ENCODE assay signal across 48 mouse cellular contexts in genomic region chr13:21984486-21984885, GRCm38 (mm10). TPM values are rescaled to one million over a fixed set of nuclear protein-coding genes. Genes with fewer than 3 reads are reported as not detected.
"Had no signal": no experiment of that assay in that cellular context is flagged by ENCODE, and none has a peak within 500 bp of the region (broad histone marks: within the 10 kb centered on the region; RNA-seq: fewer than 3 reads in every experiment).

No protein-coding gene starts in this region.

- H3K4me3 ChIP-seq: heart, embryonic 10.5 days; heart, embryonic 12.5 days; heart, embryonic 13.5 days; heart, embryonic 15.5 days; hindbrain, embryonic 10.5 days; hindbrain, embryonic 12.5 days; hindbrain, embryonic 13.5 days; hindbrain, embryonic 15.5 days; intestine, embryonic 15.5 days; kidney, embryonic 15.5 days; layer of hippocampus, adult 2 months; left cerebral cortex, adult 2 months had no signal

- H3K4me2 ChIP-seq: heart, embryonic 11.5 days; heart, embryonic 12.5 days; heart, embryonic 13.5 days; heart, embryonic 15.5 days; hindbrain, embryonic 12.5 days; hindbrain, embryonic 13.5 days; hindbrain, embryonic 14.5 days; hindbrain, embryonic 15.5 days; intestine, embryonic 15.5 days; kidney, embryonic 15.5 days had no signal

- H3K36me3 ChIP-seq: heart, embryonic 10.5 days; heart, embryonic 12.5 days; heart, embryonic 13.5 days; heart, embryonic 15.5 days; hindbrain, embryonic 10.5 days; hindbrain, embryonic 12.5 days; hindbrain, embryonic 13.5 days; hindbrain, embryonic 15.5 days; intestine, embryonic 15.5 days; kidney, embryonic 15.5 days had no signal

- DNase-seq: heart, postnatal 10 days; heart, postnatal 14 days; heart, postnatal 36 days; heart, postnatal 4 days; kidney, adult 11 months; kidney, adult 18-20 months; kidney, adult 2 months; kidney, adult 8-10 months; kidney, adult 9 months; kidney, postnatal 10 days; kidney, postnatal 14 days; kidney, postnatal 25 days; kidney, postnatal 36 days; kidney, postnatal 4 days; layer of hippocampus, adult 9-11 months; layer of hippocampus, postnatal 36 days had no signal

- H3K9ac ChIP-seq: heart, embryonic 12.5 days; heart, embryonic 13.5 days; heart, embryonic 15.5 days; hindbrain, embryonic 12.5 days; hindbrain, embryonic 13.5 days; hindbrain, embryonic 14.5 days; hindbrain, embryonic 15.5 days; intestine, embryonic 15.5 days; kidney, embryonic 15.5 days had no signal

- H3K27ac ChIP-seq: heart, embryonic 10.5 days; heart, embryonic 13.5 days; heart, embryonic 15.5 days; hindbrain, embryonic 10.5 days; hindbrain, embryonic 12.5 days; hindbrain, embryonic 13.5 days; hindbrain, embryonic 14.5 days; hindbrain, embryonic 15.5 days; hindbrain, postnatal 0 days; intestine, embryonic 15.5 days; kidney, embryonic 15.5 days; kidney, postnatal 0 days; layer of hippocampus, adult 2 months; left cerebral cortex, adult 2 months had no signal

- H3K9me3 ChIP-seq: heart, embryonic 10.5 days; heart, embryonic 12.5 days; heart, embryonic 13.5 days; heart, embryonic 15.5 days; hindbrain, embryonic 10.5 days; hindbrain, embryonic 12.5 days; hindbrain, embryonic 13.5 days; hindbrain, embryonic 15.5 days; intestine, embryonic 15.5 days; kidney, embryonic 15.5 days had no signal

- ATAC-seq: hindbrain, embryonic 16.5 days; hindbrain, postnatal 0 days; inflammation-experienced regulatory T-cells, adult 6 months; intestine, embryonic 15.5 days; intestine, embryonic 16.5 days had no signal

RNA-seq across cellular contexts. Expression of gene Pom121l2, which starts 3.5 kb away (rescaled TPM):
- total RNA-seq: heart, adult 8-10 months; heart, postnatal 10 days; heart, postnatal 14 days; heart, postnatal 25 days; heart, postnatal 36 days; heart, postnatal 4 days; hematopoietic stem cell, adult 5-6 weeks; hindbrain, postnatal 0 days; layer of hippocampus, adult 8-10 months; layer of hippocampus, postnatal 25 days; layer of hippocampus, postnatal 36 days; left cerebral cortex, adult 18-20 months; left cerebral cortex, adult 2 months; left cerebral cortex, adult 8-10 months had no signal
- polyA plus RNA-seq: heart, embryonic 11.5 days; heart, embryonic 14.5 days; heart, embryonic 15.5 days; heart, embryonic 16.5 days; heart, postnatal 0 days; hindbrain, embryonic 10.5 days; hindbrain, embryonic 13.5 days; hindbrain, embryonic 14.5 days; hindbrain, embryonic 15.5 days; hindbrain, embryonic 16.5 days; hindbrain, postnatal 0 days; inflammation-experienced regulatory T-cells, adult 6 months; intestine, embryonic 16.5 days; kidney, embryonic 14.5 days; kidney, postnatal 0 days; large intestine, adult 2 months had no signal

RNA-seq across cellular contexts. Expression of gene Prss16, which starts 25.1 kb away (rescaled TPM):
- total RNA-seq: heart, postnatal 10 days; heart, postnatal 25 days; heart, postnatal 36 days; heart, postnatal 4 days; hindbrain, postnatal 0 days; layer of hippocampus, postnatal 10 days had no signal
- polyA plus RNA-seq: hindbrain, embryonic 14.5 days; hindbrain, embryonic 15.5 days; hindbrain, embryonic 16.5 days; hindbrain, postnatal 0 days; kidney, adult 2 months; kidney, embryonic 14.5 days had no signal

RNA-seq across cellular contexts. Expression of gene Zfp184, which starts 39.6 kb away (rescaled TPM):
- polyA plus RNA-seq: inflammation-experienced regulatory T-cells, adult 6 months had no signal

RNA-seq across cellular contexts. Expression of gene Hist1h2ah, which starts 50.9 kb away (rescaled TPM):
- polyA plus RNA-seq: heart, embryonic 15.5 days; heart, postnatal 0 days; hindbrain, embryonic 13.5 days; hindbrain, embryonic 14.5 days; hindbrain, embryonic 16.5 days had no signal
